Mouse (Mus musculus) E14TG2a.4 (cell line): ENCODE measurements around the gene Dpp6.
A peak's percentile ranks its signal among the peaks of the same experiment; 100 is the strongest.

ENCODE experiments used
- CTCF ChIP-seq: conservative IDR thresholded peaks from 2 replicates; pipeline ENCODE4 v1.5.1; 2014; ENCODE audit warnings: low read length
- POU5F1 ChIP-seq: IDR thresholded peaks from 2 replicates; pipeline ENCODE4 v1.6.1; 2014; ENCODE audit warnings: low read length, borderline replicate concordance

DNA sequence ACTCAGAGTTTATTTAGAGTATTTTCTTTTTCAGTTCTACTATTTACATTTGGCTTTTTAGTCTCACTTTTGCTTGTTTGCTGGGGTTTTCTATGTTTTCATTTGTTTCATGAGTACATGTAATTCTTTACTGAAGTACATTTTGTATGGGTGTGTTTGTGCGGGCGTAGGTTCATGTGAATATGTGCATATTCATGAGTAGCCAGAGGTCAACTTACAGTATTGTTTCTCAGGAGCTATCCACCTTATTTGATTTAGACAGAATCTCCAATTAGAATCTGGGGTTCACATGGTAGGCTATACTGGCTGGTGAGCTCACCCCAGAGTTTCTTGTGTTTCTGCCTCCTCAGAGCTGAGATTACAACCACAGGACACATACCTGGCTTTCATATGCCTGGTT lies 21.5 kb upstream of the Dpp6 start:
- TF ChIP-seq CTCF (no peak), POU5F1 (peak; percentile 96)
